Mouse (Mus musculus) kidney, embryonic 14.5 days (tissue): ENCODE data around the gene Bbox1. TPM values are rescaled to one million over a fixed set of nuclear protein-coding genes. Genes with fewer than 3 reads are reported as not detected.

Experiments
- ATAC-seq: fragments of 200-750 bp; cut with Nextera tagmentation; 2 replicates; pipeline ENCODE4 v1.8.0; 2017; ENCODE audit warnings: moderate number of reproducible peaks, mild to moderate bottlenecking, moderate TSS enrichment, moderate library complexity; ENCODE audit not compliant: low FRiP score, low TSS enrichment
- H3K27ac ChIP-seq: fragments of 300-500 bp; sonication (generic); 2 replicates; pipeline ENCODE4 v1.5.1; 2014; ENCODE audit warnings: low read depth, mild to moderate bottlenecking, low read length, moderate library complexity, mixed read lengths
- H3K27me3 ChIP-seq: fragments of 300-500 bp; sonication (generic); 2 replicates; pipeline ENCODE4 v1.6.1; 2014; ENCODE audit warnings: mild to moderate bottlenecking, low read length; ENCODE audit not compliant: control insufficient read depth, insufficient read depth
- H3K36me3 ChIP-seq: fragments of 300-500 bp; sonication (generic); 2 replicates; pipeline ENCODE4 v1.6.1; 2014; ENCODE audit warnings: low read length, mixed read lengths; ENCODE audit not compliant: control insufficient read depth, insufficient read depth
- H3K4me1 ChIP-seq: fragments of 300-500 bp; sonication (generic); 2 replicates; pipeline ENCODE4 v1.6.1; 2014; ENCODE audit warnings: low read length, mixed read lengths; ENCODE audit not compliant: control insufficient read depth, insufficient read depth
- H3K4me2 ChIP-seq: fragments of 300-500 bp; sonication (generic); replicated peaks from 2 replicates; pipeline ENCODE4 v1.6.1; 2014; ENCODE audit warnings: low read depth, mild to moderate bottlenecking, low read length
- H3K4me3 ChIP-seq: fragments of 300-500 bp; sonication (generic); 2 replicates; pipeline ENCODE4 v1.5.1; 2014; ENCODE audit warnings: mild to moderate bottlenecking, low read length
- H3K9ac ChIP-seq: fragments of 300-500 bp; sonication (generic); 2 replicates; pipeline ENCODE4 v1.6.1; 2014; ENCODE audit warnings: low read depth, mild to moderate bottlenecking, low read length, moderate library complexity
- H3K9me3 ChIP-seq: fragments of 300-500 bp; sonication (generic); 2 replicates; pipeline ENCODE4 v1.6.1; 2016; ENCODE audit warnings: low read length; ENCODE audit not compliant: control insufficient read depth
- WGBS: fragments of 180-500 bp; shearing (Covaris S2); extraction: QIAGEN DNeasy Blood & Tissue Kit; methylation state at CpG from one replicate; pipeline ENCODE4 v1.1.7; 2014; 5-methylcytosine and 5-hydroxymethylcytosine counted together
- polyA plus RNA-seq: library from polyadenylated mRNA; unstranded; fragments of >200 nt; fragmentation: Nextera tagmentation; extraction: Ambion mirVana; gene quantifications from 2 replicates; pipeline ENCODE4 v1.2.1, GENCODE M21; 2014

Bbox1 gene
- polyA plus RNA-seq, 1 experiment from 2014 or later, result 0.12 TPM

GRCm38 (mm10) chr2:110318719-110319118 lies 4.4 kb upstream of the Bbox1 start:
- Histone ChIP-seq H3K27me3 (no peaks in the 10 kb centered on the region), H3K9ac (no peak overlapping the region), H3K9me3 (no peaks in the 10 kb centered on the region), H3K4me3 (no peak overlapping the region), H3K4me2 (no peak overlapping the region), H3K4me1 (no peaks in the 10 kb centered on the region), H3K27ac (no peak overlapping the region), H3K36me3 (no peaks in the 10 kb centered on the region)
- no peak for ATAC-seq
- 100% methylated on average over 1 of the region's 1 CpGs for WGBS

DNA sequence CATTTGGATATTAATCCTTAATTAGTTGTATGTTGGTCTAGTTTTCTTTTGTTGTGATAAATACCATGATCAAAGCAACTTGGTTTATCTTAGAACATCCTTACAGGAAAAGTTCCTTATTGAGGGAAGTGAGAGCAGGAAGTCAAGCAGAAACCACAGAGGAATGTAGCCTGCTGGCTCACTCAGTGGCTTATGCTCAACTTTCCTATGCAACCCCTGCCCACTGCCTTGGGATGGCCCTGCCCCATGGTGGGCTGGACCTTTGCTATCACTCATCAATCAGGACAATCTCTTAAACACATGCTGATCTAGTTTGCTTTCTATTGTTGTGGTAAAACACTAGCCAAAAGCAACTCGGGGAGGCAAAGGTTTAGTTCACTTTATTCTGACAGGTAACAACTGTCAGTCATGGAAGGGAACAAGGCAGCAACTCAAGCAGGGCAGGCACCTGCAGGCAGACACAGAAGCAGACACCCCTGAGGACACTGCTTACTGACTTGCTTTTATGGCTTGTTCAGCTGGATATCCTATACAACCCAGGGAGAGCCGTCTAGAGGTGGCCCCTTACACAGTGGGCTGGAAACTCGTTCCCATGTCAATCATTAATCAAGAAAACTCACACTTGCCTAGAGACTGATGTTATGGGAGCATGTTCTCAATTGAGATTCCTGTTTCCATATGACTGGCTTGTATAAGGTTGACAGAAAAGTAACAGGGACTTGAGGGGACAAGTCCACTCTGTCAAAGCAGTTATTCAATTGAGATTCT lies 1.9 kb upstream of the Bbox1 start:
- Histone ChIP-seq H3K27ac (no peak overlapping the region), H3K4me1 (no peaks in the 10 kb centered on the region), H3K4me3 (no peak overlapping the region), H3K9ac (no peak overlapping the region), H3K27me3 (no peaks in the 10 kb centered on the region), H3K9me3 (no peaks in the 10 kb centered on the region), H3K36me3 (no peaks in the 10 kb centered on the region), H3K4me2 (no peak overlapping the region)
- WGBS, result 31% methylated on average over 3 of the region's 3 CpGs
- ATAC-seq, result peak; percentile 71; the same call in 1 of the 2 replicates

GRCm38 (mm10) chr2:110314074-110314473 lies 286 bp downstream of the Bbox1 start:
- ATAC-seq, result no peak
- WGBS, result 88% methylated on average over 5 of the region's 5 CpGs

DNA sequence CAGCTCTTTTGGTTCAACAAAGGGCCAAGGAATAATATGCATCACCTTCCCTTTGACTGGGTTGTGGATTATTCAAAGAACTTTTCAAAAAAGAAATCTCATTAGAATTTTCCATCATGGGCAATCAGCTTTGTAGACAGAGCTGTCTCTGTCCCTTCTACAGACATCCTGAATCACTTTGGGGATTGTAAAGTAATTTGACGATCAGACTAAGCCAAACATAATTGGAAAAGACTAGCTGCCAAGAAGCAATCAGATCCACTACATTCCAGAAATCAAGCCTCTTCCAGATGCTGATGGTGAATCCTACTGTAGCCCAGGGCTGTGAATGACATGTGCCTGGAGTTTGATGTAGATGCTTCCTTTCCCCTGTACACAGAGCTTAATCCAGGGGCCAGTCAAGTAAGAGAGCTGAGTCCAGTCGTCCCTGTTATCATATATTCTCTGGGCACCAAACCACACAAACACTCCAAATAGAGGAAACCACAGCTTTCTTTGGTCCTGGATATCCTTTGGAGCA lies 995 bp downstream of the Bbox1 start:
- WGBS, result 85% methylated on average over 2 of the region's 2 CpGs

More at GRCm38 (mm10) chr2:110314074-110314473, 286 bp downstream of the Bbox1 start:
- H3K27me3 ChIP-seq, result no peaks in the 10 kb centered on the region
- no peak overlapping the region for H3K4me2 ChIP-seq
- no peak overlapping the region for H3K9ac ChIP-seq
- no peaks in the 10 kb centered on the region for H3K36me3 ChIP-seq
- no peak overlapping the region for H3K4me3 ChIP-seq
- no peak overlapping the region for H3K27ac ChIP-seq
- H3K4me1 ChIP-seq, result no peaks in the 10 kb centered on the region
- no peaks in the 10 kb centered on the region for H3K9me3 ChIP-seq

GRCm38 (mm10) chr2:110305358-110306283 lies 8.7 kb downstream of the Bbox1 start:
- H3K4me1 ChIP-seq, result peaks cover 3% of the 10 kb centered on the region; the same call in 1 of the 2 replicates
- no peak overlapping the region for H3K4me2 ChIP-seq
- no peak for ATAC-seq
- H3K27me3 ChIP-seq, result no peaks in the 10 kb centered on the region
- no peak overlapping the region for H3K9ac ChIP-seq
- H3K36me3 ChIP-seq, result no peaks in the 10 kb centered on the region
- no peak overlapping the region for H3K27ac ChIP-seq
- 81% methylated on average over 12 of the region's 12 CpGs for WGBS
- no peaks in the 10 kb centered on the region for H3K9me3 ChIP-seq
- no peak overlapping the region for H3K4me3 ChIP-seq

More for the DNA sequence above, 995 bp downstream of the Bbox1 start:
- Histone ChIP-seq H3K4me1 (no peaks in the 10 kb centered on the region), H3K27me3 (no peaks in the 10 kb centered on the region), H3K4me3 (no peak overlapping the region), H3K36me3 (no peaks in the 10 kb centered on the region), H3K9ac (no peak overlapping the region), H3K9me3 (no peaks in the 10 kb centered on the region), H3K27ac (no peak overlapping the region), H3K4me2 (no peak overlapping the region)
- no peak for ATAC-seq

- Histone ChIP-seq H3K27me3 (no peaks in the 10 kb centered on the region), H3K9ac (no peak overlapping the region), H3K4me2 (no peak overlapping the region), H3K4me3 (no peak overlapping the region), H3K27ac (no peak overlapping the region), H3K36me3 (no peaks in the 10 kb centered on the region), H3K4me1 (peaks cover 3% of the 10 kb centered on the region; the same call in 1 of the 2 replicates), H3K9me3 (no peaks in the 10 kb centered on the region)
- ATAC-seq, result no peak
- 43% methylated on average over 2 of the region's 2 CpGs for WGBS
Measured at GRCm38 (mm10) chr2:110302261-110302660, 12.1 kb downstream of the Bbox1 start.

- ATAC-seq, result no peak
- Histone ChIP-seq H3K4me2 (no peak overlapping the region), H3K9me3 (no peaks in the 10 kb centered on the region), H3K4me3 (no peak overlapping the region), H3K27ac (no peak overlapping the region), H3K27me3 (no peaks in the 10 kb centered on the region), H3K36me3 (no peaks in the 10 kb centered on the region), H3K4me1 (peaks cover 3% of the 10 kb centered on the region; the same call in 1 of the 2 replicates), H3K9ac (no peak overlapping the region)
- WGBS, result 64% methylated on average over 3 of the region's 3 CpGs
Measured at GRCm38 (mm10) chr2:110301314-110301713, 13.0 kb downstream of the Bbox1 start.

DNA sequence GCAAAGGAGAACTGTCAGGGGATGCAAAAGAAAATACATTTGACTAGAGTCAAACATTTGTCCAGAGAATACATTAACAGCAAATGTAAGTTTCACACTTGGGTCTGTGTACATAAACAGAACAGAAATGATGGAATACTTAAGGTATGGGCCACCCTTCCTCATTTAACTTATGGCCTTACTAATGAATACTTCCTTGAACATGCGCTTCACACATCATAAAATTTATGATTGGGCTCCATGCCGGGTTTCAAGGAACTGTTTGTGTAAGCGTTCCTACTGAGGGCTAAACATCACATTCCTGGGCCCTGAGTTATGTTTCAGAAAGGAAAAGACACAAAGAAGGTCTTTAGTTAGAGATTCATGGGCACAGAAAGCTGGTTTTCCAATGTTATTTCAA lies 19.4 kb downstream of the Bbox1 start:
- Histone ChIP-seq H3K4me1 (0 out of 2 replicates have a peak, but pooled peaks cover 3% of the 10 kb centered on the region), H3K36me3 (no peaks in the 10 kb centered on the region), H3K9ac (no peak overlapping the region), H3K4me2 (no peak overlapping the region), H3K4me3 (no peak overlapping the region), H3K27ac (no peak overlapping the region), H3K27me3 (no peaks in the 10 kb centered on the region), H3K9me3 (no peaks in the 10 kb centered on the region)
- ATAC-seq, result peak; percentile 60
- 17% methylated on average over 3 of the region's 3 CpGs for WGBS
